Mouse (Mus musculus) hematopoietic stem cell, adult 5-6 weeks (primary cell): ENCODE measurements around the gene Ptpn13. TPM values are rescaled to one million over a fixed set of nuclear protein-coding genes. Genes with fewer than 3 reads are reported as not detected.

Experiments used
- ATAC-seq, 2 experiments: fragments of 125-278 bp in 1 of 2; replicated peaks in 1 of 2; 2 replicates each; pipeline ENCODE4 v1.8.0; 2016 to 2017; ENCODE audit warnings: inconsistent platforms in 2 of 2, mild to moderate bottlenecking in 2 of 2, moderate number of reproducible peaks in 2 of 2, low read depth in 1 of 2, moderate TSS enrichment in 1 of 2; ENCODE audit not compliant: low FRiP score in 2 of 2, poor library complexity in 2 of 2, severe bottlenecking in 2 of 2, insufficient read depth in 1 of 2, low TSS enrichment in 1 of 2
- total RNA-seq: library from RNA; stranded (forward); fragments of 172-1452, 232-1000 nt; gene quantifications from 2 replicates; pipeline ENCODE4 v1.2.3, GENCODE M21; 2017

Ptpn13 gene
- total RNA-seq, 1 experiment from 2014 or later = 1.6 TPM

DNA sequence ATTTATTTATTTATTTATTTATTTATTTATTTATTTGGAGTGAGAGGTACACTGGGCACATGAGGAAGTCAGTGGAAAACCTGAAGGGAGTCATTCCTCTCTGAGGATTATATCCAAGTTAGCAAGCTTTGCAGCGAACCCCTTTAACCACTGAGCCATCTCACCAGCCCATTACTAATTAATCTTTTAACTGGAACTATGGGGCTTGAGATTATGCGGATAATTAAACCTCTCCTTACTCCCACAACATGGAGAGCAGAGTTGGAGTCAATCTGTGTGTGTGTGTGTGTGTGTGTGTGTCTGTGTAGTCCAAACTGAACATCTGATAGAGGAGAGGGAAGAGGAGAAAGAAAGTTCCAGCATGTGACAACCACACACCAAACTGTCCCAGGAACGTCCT is 10.4 kb upstream of the Ptpn13 start:
- ATAC-seq = no peak

DNA sequence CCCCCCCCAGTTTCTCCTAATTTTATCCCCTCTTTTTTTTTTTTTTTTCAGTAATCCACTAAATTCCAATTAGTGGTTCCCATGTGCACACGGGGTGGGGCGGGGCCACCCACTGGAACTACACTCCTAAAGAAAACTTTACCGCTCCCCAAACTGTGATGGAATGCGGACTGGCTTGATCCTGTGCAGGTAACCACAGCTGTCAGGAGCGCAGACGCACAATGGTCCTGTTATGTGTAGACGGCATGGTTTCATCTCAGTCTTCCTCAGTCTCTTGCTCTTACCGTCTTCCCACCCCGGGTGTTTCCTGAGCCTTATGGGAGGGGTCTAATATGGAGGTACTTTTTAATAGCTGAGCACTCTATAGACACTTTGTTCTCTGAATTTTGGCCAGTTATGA is 7.0 kb upstream of the Ptpn13 start:
- ATAC-seq = no peak

DNA sequence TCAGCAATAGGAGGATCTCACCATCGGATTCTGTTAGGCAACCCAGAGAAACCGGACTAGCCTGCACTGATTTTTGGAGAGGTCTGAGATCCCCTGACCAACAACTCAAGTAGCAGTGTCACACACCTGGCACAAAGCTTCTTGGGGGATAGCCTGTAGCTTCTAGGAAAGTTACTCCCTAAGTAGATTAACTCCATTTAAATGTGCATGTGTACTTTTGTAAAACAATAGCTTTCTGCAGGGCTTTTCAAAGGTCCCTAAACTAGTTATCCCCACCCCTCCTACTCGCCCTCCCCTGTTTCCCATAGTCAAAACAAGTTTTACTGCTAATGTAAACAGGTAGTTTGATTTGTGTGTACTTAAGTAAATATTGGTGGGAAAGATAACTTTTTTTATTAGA is 6.1 kb upstream of the Ptpn13 start:
- no peak for ATAC-seq

DNA sequence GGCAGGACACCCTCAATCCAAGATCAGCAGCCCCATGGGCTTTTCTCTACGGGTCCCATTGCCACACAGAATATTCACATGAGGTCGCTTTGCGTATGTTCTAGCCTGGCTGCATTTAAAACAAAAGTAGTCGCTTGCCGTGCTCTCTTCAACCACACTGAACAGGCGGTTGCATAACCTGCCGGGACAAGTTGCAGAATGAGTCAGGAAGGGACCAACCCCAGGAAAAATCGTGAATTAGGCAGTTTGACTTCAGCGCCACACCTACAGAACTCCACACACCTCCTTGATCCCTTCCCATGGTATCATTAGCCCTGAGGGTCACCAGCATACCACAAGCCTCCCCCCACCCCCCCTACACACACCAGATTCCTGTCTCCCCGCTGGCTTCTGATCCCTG is 4.4 kb upstream of the Ptpn13 start:
- no peak for ATAC-seq

DNA sequence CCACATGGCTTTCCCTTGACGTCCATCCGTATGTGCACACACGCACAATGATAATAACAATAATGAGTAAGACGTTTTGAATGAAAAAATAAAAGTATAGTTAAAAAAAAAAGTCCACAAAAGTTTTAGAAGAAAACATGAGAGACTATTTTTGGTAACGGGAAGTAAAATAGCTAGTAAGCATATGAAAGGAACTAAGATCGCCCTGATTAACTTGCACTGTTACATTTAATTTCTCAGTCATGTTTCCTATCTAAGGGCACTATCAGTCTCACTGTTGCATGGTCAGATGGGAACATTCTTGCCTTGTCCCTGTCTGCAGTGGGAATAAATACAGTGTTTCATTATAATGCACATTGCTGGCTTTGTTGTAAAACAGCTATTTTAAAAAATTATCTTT is 2.4 kb upstream of the Ptpn13 start:
- ATAC-seq = no peak

DNA sequence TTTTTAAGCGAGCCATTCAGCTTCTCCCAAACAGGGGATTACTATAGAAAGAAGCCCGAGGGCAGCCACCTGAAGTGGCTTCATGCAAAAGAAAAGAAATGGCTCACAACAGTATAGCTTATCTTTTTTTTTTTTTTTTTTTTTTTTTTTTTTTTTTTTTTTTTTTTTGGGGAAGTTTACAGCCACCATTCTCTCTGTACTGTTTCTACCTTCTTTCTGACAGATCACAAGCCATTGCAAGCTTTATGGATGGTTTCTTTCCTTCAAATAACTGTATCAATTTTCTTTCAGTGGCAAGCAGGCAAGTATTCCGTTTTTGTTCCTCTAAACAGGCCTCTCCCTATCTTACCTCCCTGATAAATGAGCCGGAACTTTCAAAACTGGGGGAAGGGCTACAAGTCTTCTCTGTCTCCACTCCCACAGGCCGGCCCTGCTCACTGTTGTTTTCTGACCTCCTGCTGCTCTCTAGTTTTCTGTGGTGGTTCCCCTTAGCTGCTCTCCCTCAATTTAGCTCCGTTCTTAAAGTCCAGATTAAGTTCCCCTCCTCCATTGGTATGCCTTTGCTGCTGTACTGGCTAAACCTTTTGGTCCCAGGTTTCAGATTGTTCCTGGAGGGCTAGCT is 1.6 kb upstream of the Ptpn13 start:
- no peak for ATAC-seq

DNA sequence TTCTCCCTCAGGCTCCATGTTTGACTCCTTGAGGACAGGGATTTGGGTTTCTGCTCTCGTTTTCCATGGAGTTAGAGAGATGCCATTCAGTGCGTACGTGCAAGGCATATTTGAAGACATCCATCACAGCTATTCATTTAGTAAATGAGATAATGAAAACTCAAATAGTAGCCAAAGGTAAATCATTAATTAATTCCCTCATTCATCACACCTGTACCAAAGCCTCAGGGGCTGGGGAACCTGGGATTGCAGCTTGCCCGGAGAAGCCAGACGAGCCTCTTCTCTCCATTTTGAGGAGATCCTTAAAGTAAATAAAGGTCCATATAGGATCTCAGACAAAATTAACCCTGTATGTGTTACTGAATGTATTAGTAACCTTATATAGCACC is 1.1 kb upstream of the Ptpn13 start:
- no peak for ATAC-seq

DNA sequence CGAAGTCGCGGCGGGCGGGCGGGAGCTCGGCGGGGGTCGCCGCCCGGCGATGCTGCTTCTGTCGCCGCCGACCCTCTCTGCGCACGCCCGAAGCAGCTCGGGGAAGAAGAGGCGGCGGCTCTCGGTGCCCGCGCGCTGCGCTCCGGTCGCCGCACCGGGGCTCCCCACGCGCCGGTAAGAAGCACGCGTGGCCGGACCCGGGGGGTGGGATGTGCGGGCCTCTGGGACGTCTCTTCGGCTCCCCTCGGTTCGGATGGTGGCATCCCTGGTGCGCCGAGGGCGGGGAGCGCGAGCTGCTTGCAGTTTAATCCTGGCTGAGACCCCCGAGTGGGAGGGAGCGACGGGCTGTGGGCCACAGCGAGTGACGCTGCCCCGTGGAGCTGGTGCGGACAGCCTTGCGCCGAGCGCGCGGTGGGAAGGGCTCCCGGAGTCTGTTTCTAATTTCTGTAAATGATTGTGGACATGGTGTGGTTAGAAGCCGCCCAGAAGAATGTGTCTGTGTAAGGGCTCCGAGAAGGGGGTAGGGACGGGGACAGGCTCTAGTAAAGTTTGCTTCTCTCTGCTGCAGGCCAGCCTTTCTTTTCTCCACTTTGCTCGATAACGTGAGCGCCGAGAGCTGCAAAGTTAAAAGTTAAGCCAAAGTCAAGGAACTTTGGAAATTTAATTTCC is 505 bp downstream of the Ptpn13 start:
- ATAC-seq = peak in 1 of 2 experiments; percentile 15; a peak in 1 of 4 replicates

DNA sequence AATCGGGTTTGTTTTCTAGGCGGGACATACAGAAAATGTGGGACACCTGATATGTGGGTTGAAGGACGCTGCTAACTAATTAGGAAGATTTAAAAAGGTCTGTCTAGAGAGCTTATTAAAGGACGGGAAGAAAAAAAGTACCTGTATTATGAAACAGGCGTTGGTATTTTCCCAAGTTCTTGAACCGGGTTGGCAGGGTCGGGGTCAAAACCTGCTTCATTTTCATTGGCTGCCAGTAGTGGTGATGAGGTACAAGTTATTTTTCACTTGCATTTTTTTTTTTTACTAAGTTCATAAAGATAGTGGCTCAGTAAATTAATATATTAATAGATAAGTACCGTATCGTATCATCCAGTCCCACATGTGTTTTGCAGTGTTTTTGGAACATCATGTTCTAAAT is 1.3 kb downstream of the Ptpn13 start:
- no peak for ATAC-seq

DNA sequence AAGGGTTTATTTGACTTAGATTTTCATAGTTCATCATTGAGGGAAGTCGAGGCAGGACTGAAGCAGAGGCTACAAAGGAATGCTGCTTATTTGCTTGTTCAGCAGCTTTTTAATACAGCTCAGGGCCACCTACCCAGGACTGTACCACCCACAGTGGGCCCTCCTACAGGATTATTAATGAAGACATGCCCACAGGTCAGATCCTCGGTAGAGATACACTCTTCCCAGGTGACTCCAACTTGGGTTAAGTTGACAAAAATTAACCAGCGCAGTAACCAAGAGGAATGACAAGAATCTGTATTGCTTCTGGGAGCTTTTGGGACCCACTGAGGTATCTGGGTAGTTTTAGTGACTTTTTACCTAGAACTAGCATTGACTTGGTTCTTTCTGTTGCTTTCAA is 6.0 kb downstream of the Ptpn13 start:
- ATAC-seq = no peak

DNA sequence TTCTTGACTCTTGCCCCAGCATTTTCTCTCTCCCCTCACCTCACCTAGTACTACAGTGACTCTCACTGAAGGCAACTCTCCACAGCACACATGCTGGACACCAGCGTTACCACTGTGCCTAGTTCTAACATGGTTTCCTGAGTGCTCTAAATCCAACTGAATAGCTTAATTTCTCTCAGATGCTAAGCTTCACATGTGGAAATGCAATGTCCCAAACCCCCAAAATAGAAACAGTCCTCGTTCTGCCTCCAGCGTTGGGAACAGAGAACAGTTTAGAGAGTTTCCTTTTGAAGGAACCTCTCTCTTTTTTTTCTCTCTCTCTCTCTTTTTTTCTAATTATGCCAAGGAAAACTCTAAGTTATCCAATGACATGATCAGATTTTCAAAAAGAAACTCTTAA is 6.5 kb downstream of the Ptpn13 start:
- ATAC-seq = no peak

DNA sequence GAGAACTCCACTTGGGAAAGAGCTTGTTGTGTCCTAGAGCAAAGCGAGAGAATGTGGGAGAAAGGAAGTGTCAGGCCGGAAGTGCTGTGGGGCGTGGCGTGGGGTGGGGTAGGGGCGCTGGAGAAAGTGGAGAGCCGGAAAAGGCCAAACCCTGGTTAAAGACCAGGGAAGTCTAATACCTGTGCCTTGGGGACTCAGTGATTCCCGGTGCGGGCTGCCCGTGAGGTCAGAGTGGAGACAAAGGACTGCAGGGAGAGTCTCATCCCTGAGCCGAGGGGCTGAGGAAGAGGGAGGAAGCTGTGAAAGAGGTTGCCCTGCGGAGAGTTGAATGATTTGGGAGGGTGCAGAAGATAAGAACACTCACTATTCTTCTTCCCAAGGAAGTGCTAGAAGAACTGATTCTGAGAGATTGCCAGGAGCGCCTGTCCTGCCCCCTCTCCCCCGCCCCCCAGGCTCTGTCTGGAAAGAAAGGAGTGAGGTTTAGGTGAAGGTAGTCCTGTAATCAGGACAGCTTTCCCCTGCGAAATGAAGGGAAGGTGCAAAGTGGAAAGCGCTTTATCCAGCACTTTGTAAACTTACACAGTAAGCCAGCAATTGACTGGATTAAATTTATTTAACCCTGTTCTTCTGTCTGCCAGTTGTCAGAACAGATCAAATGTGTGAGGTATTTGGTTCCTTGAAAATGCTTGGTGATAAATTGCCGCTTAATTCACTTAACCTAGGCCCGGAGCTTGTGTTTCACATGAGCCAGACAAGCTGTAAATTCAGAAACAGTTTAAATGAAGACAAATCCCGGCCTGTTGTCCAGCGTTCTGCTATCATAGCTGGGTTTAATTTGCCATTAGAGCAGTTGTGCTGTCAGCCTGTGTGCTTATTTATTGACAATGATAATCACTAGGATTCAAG is 11.3 kb downstream of the Ptpn13 start:
- no peak for ATAC-seq

DNA sequence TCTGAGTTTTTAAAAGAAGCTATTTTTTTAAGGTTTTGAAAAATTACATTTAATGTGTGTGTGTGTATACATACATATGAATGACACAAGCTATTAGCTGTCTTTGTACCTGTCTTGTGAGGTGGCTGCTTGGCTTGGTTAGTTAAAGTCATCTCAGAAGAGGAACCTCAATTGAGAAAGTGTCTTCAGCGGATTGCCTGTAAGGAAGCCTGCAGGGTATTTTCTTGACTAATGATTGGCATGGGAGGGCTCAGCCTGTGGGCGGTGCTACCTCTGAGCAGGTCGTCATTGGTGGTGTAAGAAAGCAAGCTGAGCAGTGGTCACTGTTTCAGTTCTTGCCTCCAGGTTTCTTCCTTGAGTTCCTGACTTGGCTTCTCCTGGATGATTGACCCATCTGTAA is 12.7 kb downstream of the Ptpn13 start:
- peak; percentile 22 to 48; a peak in 1 of 4 replicates for ATAC-seq

DNA sequence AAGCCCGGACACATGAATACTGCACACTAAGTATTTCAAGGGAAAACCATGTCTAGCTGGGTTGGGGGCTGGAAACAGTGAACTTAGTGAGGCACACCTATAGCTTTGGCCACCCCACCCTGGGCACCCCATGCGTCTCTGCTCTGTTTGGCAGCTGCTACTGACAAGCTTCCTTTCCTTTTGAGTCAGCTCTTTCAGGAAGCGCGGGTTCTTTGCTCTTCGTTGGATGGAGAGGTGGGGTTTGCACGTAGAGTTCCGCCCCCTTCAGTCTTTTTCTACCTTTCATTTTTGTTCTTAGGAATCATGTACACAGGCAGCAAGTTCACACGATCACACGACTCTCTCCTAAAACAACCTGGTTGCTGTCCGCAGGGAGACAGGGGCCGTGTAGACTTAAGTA is 14.2 kb downstream of the Ptpn13 start:
- ATAC-seq = no peak

DNA sequence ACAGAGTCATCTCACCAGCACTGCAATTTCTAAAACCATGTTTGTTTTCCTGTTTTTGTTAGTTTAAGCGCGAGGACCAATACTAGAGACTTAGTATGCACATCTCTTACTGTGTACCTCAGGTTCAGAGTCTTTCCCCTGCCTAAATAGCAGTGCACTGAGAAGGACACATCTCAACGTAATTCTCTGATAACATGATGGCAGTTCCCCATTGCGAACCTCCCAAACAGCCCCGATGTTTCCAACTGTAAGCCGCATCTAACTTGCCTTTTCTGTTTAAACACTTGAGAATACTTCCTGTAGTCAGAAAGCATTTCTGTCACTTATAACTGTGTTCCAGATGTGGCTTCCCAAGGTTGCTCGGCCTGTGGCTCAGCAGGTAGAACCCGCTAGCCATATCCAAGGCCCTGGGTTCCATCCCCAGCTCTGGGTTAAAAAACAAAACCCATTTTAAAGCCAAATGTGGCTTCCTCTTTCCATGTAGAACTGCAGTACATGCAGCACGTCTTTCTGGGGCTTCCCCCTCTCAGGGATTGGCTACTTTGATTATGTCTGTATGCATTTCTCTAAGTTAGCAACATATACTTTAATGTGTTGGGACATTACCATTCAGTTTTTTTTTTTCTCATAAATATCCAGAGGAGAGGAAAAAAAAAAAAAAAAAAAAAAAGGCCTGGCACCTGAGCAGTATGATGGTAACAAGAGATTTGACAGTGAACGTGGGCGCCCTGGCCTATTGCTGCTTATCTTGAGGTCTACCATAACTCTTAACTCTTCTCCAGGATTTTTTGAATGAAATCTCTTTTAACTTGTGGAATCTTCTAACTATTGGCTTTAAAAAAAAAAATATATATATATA is 15.7 kb downstream of the Ptpn13 start:
- no peak for ATAC-seq

DNA sequence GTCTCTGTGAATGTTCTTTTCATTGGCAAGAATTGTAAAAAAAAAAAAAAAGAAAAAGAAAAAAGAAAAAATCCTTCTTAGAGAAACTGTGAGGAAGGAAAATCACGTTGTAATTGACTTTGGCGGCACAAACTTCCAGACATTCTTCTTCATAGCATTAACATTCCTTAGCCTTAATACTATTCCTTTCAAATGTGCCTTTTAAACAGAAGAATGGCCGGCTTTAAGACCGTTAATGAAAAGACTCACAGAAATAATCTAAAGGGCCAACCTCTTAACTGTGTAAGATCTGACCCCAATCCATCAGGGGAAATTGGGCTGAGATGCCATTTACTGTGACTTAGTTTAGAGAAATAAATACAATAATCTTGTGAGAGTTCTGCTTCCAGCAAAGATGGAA is 16.7 kb downstream of the Ptpn13 start:
- ATAC-seq = no peak

DNA sequence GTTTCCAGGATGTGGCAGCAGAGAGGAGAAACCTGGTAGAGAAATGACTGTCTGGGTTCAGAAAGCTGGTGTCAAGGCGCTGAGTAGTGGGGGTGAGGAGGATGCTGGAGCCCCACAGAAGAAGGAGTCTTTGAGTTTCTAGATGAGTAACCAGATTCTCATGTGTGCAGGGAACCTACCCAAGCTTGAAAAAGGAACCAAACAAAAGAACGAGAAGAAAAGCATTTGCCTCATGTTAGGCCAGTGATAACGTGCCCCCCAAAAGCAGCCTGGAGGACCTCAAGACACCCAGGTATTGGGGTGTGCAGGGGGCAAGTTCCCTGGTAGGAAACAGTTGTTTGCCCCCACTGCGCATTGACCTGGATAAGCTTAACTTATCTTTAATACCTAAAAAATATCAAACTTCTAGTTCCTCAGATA is 17.3 kb downstream of the Ptpn13 start:
- no peak for ATAC-seq
